Mouse (Mus musculus) forebrain, embryonic 13.5 days (tissue): ENCODE data around the gene Rapgefl1. TPM values are rescaled to one million over a fixed set of nuclear protein-coding genes. Genes with fewer than 3 reads are reported as not detected.

Experiments used
- polyA plus RNA-seq: library from polyadenylated mRNA; unstranded; fragments of >200 nt; fragmentation: Nextera tagmentation; extraction: Ambion mirVana; gene quantifications from 2 replicates; pipeline ENCODE4 v1.2.1, GENCODE M21; 2015

The Rapgefl1 gene
- polyA plus RNA-seq, 1 experiment from 2014 or later: 3.0 TPM

Other genes starting within 250 kb of the Rapgefl1 start
- 77.3 and 88.0 TPM in 2 replicates for gene Ormdl3, start 249.4 kb upstream of the Rapgefl1 start, polyA plus RNA-seq
- not detected in 2 replicates for gene Lrrc3c, start 238.5 kb upstream of the Rapgefl1 start, polyA plus RNA-seq
- gene Gm12355, start 211.1 kb upstream of the Rapgefl1 start, polyA plus RNA-seq: 1.2 and 1.3 TPM in 2 replicates
- gene Gsdma3, start 210.4 kb upstream of the Rapgefl1 start, polyA plus RNA-seq: not detected in 2 replicates
- gene Gsdma2, start 190.0 kb upstream of the Rapgefl1 start, polyA plus RNA-seq: not detected in 2 replicates
- gene Gsdma, start 172.4 kb upstream of the Rapgefl1 start, polyA plus RNA-seq: not detected in 2 replicates
- gene Psmd3, start 154.2 kb upstream of the Rapgefl1 start, polyA plus RNA-seq: 187 and 198 TPM in 2 replicates
- 0.12 TPM in 1 of 2 replicates, not detected in the other for gene Csf3, start 135.5 kb upstream of the Rapgefl1 start, polyA plus RNA-seq
- gene Med24, start 107.3 kb upstream of the Rapgefl1 start, polyA plus RNA-seq: 79.0 and 86.0 TPM in 2 replicates
- 93.5 and 95.2 TPM in 2 replicates for gene Thra, start 96.1 kb upstream of the Rapgefl1 start, polyA plus RNA-seq
- gene Nr1d1, start 61.5 kb upstream of the Rapgefl1 start, polyA plus RNA-seq: 2.1 and 2.3 TPM in 2 replicates
- 31.3 and 32.9 TPM in 2 replicates for gene Msl1, start 41.3 kb upstream of the Rapgefl1 start, polyA plus RNA-seq
- gene Casc3, start 31.9 kb upstream of the Rapgefl1 start, polyA plus RNA-seq: 46.4 and 51.1 TPM in 2 replicates
- gene Wipf2, start 26.9 kb downstream of the Rapgefl1 start, polyA plus RNA-seq: 5.0 and 5.4 TPM in 2 replicates
- gene Cdc6, start 71.0 kb downstream of the Rapgefl1 start, polyA plus RNA-seq: 23.0 and 26.9 TPM in 2 replicates
- gene Rara, start 91.0 kb downstream of the Rapgefl1 start, polyA plus RNA-seq: 8.7 and 10.2 TPM in 2 replicates
- 0.21 TPM in 1 of 2 replicates, not detected in the other for gene Gjd3, start 146.2 kb downstream of the Rapgefl1 start, polyA plus RNA-seq
- 276 and 284 TPM in 2 replicates for gene Top2a, start 187.4 kb downstream of the Rapgefl1 start, polyA plus RNA-seq
- 131 TPM in 2 replicates for gene Igfbp4, start 204.5 kb downstream of the Rapgefl1 start, polyA plus RNA-seq